Mouse (Mus musculus) CD8-positive naive resting alpha-beta T cell, adult 57 days (primary cell): ENCODE measurements around the gene Ppp1r3d. TPM values are rescaled to one million over a fixed set of nuclear protein-coding genes. Genes with fewer than 3 reads are reported as not detected.

Experiments
- total RNA-seq: library from RNA; stranded (reverse); gene quantifications from one replicate; pipeline ENCODE4 v1.2.4, GENCODE M21; 2023

Ppp1r3d gene
- 0.24 TPM for total RNA-seq

DNA sequence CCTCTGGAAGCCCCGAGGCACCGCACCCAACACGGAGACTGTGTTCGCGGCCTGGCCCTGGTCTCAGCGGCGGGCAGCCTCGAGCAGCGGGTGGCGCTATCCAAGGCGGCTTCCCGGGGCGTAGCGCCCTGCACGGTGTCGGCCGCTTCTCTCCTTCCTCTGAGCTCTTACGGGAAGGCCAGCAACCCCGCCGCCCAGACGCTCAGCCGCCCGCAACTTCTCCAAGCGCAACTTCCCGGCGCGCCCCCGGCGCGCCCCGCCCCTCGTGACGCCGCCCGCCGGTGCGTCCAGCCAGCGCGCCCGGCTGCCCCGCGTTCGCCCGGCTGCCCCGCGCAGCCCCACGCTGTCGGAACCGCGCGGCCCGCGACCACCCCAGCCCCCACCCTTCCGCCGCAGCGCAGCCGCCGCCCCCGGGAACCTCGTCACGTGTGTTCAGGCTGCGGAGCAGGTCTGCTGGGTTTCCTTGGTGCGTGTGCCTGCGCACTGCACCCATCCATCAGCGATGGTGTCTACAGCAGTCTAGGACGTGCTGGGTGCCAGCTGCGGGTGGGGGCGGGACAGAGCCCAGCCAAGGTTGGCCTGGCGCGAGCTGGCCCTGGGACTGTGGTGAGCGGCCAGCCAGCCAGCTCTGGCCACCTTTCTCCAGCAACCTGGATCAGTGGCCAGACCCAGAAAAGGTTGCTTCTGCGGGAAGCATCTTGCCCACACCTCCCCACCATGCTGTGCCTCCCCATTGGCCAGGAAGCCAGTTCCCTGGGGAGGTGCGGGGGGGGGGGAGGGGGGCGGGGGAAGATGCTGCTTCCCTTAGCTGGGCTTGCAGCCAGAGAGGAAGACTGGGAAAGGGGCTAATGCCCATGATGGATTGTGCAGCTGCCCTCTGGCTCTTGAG is at the start of gene Ppp1r3d, which contains the start of gene Fam217b:
Gene Ppp1r3d, minus strand, starts transcription at position 212 of the 889 bp plus-strand sequence.
Gene Fam217b, plus strand, starts transcription at position 264 of the 889 bp plus-strand sequence.

DNA sequence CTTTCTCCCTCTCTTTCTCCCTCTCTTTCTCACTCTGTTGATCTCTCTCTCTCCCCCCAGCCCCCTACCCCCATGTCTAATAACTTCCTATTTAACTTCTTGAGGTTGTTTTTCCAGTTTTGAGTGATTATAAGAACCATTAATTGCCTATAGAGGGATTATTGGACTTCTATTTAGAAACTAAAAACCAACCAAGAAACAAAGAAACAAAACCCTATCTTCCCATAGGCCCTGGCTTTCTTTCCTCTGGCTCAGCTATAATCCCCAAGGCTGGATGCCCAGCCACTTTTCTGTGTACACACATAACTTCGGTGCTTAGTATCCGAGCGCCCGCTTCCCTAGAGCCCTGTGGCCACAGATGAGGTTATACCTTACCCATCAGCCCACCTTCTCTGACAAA is 16.0 kb upstream of the Ppp1r3d start, which contains the start of gene Cdh26:
Gene Cdh26, plus strand, starts transcription at position 301 of the 400 bp plus-strand sequence.

DNA sequence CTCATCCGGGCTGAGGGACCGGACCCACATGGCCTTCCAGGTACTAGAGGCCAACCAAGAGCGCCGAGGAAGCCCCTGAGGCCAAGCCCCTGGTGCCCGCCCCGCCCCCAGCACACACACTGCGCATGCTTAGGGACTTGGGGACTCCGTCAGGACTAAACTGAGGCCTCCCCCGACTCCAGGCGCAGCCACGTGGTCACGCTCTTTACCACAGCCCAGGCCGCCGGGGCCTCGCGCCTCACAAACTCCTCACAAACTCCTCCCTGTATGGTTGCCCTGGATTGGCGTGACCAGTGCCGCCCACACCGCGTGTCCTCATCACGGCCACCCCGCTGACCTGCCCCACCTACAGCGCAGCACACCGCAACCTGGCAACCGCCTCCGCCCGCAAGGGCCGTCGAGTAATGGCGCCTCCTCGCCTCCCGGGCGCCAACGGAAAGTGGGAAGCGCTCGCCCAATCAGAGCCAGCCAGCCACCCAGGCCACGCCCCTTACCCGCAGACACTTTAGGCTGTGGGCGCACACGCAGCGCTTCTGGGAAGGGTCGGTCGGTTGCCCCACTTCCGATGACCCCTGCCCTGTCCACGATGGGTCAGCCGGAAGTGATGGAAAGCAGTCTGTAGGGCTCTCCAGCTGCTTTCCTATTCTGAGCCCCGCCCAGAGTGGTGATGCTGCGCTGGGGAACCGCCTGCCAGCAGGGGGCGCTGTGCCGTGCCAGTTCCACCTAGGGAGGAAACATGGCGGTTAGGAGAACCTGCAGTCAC is 7.0 kb downstream of the Ppp1r3d start, which contains the start of gene Sycp2:
Gene Sycp2, minus strand, starts transcription at position 633 of the 763 bp plus-strand sequence.

Other genes with a start within 250 kb of the Ppp1r3d start
- 0.09 TPM for gene Sycp2, start 6.8 kb downstream of the Ppp1r3d start, total RNA-seq
- not detected for gene Fam217b, start 52 bp upstream of the Ppp1r3d start, total RNA-seq
- gene Cdh26, start 16.1 kb upstream of the Ppp1r3d start, total RNA-seq: not detected